ENCODE assay signal across 26 mouse cellular contexts in the genomic region with DNA sequence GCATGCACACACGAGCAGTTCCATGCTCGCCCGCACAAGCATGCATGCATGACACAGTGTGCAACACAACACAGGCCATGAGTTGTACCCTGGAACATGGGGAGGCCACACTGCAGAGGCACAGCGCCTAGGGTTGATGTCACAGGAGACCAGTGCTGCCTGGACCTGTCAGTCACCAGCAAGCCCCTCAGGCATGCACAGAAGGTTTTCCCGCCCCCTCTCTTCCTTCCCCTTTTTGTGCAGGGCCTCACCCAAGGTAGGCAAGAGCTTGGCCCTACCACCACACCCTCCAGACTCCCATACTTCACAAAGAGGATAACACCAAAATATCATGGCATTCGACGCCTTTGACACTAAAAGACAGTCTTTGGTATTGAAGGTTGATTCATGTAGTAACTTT. TPM values are rescaled to one million over a fixed set of nuclear protein-coding genes. Genes with fewer than 3 reads are reported as not detected.
A peak's percentile ranks its signal among the peaks of the same experiment; 100 is the strongest.
DNase-seq lines count a peak whose midpoint lies in the region; ATAC-seq lines count a peak whose summit lies in the region.
"Had no signal": no experiment of that assay in that cellular context is flagged by ENCODE, and none has a peak within 500 bp of the region (broad histone marks: within the 10 kb centered on the region; RNA-seq: fewer than 3 reads in every experiment).

No protein-coding gene starts in this region.

- no peaks in the 10 kb centered on the region for H3K36me3 ChIP-seq in kidney, embryonic 15.5 days
- H3K36me3 ChIP-seq in intestine, embryonic 16.5 days (ENCODE audit: control insufficient read depth, insufficient read depth, low read length) = no peaks in the 10 kb centered on the region
- H3K36me3 ChIP-seq: embryonic facial prominence, embryonic 12.5 days; embryonic facial prominence, embryonic 15.5 days; heart, embryonic 10.5 days; heart, embryonic 13.5 days; hindbrain, embryonic 13.5 days had no signal

- peak; percentile 76 for ATAC-seq in common myeloid progenitor, adult 5-6 weeks (replicated peaks; ENCODE audit: low read depth, poor library complexity, severe bottlenecking)
- ATAC-seq in megakaryocyte, adult 5-6 weeks (ENCODE audit: poor library complexity, severe bottlenecking) = peak; percentile 60
- ATAC-seq in monocyte, adult 5-6 weeks (replicated peaks; ENCODE audit: insufficient number of reproducible peaks, low FRiP score, low TSS enrichment, poor library complexity, severe bottlenecking) = peak; percentile 44
- ATAC-seq in kidney, embryonic 15.5 days (replicated peaks; ENCODE audit: low FRiP score) = no peak
- no peak for ATAC-seq in intestine, embryonic 16.5 days
- ATAC-seq: activated CD4-positive, CD25-positive, alpha-beta regulatory T cell, adult 4 months; forebrain, embryonic 14.5 days; forebrain, postnatal 0 days; hindbrain, embryonic 16.5 days had no signal

- H3K9ac ChIP-seq in kidney, embryonic 15.5 days = no peak overlapping the region
- no peak overlapping the region for H3K9ac ChIP-seq in intestine, embryonic 16.5 days (ENCODE audit: low read depth, low read length)
- H3K9ac ChIP-seq: embryonic facial prominence, embryonic 12.5 days; embryonic facial prominence, embryonic 15.5 days; forebrain, postnatal 0 days; hindbrain, embryonic 13.5 days had no signal

- peaks cover 6% of the 10 kb centered on the region for H3K27me3 ChIP-seq in kidney, embryonic 15.5 days
- H3K27me3 ChIP-seq in intestine, embryonic 16.5 days (replicated peaks; ENCODE audit: control insufficient read depth, insufficient read depth, low read length) = no peaks in the 10 kb centered on the region
- H3K27me3 ChIP-seq: embryonic facial prominence, embryonic 12.5 days; embryonic facial prominence, embryonic 15.5 days; heart, embryonic 13.5 days; hindbrain, embryonic 13.5 days had no signal

- DNase-seq in cerebellum, adult 9-11 months = peak; percentile 34
- DNase-seq in cerebellum, postnatal 25 days = no peak
- no peak for DNase-seq in gastrocnemius, postnatal 4 days (ENCODE audit: low spot score in 2 of 2)
- DNase-seq: adrenal gland, postnatal 10 days; adrenal gland, postnatal 36 days; cerebellum, adult 18-20 months; cerebellum, postnatal 10 days; forebrain, postnatal 0 days; gastrocnemius, adult 2 months; gastrocnemius, postnatal 14 days; heart, adult 2 months; heart, postnatal 14 days; heart, postnatal 4 days had no signal

- no peak overlapping the region for H3K4me2 ChIP-seq in kidney, embryonic 15.5 days
- no peak overlapping the region for H3K4me2 ChIP-seq in intestine, embryonic 16.5 days (ENCODE audit: low read depth, low read length)
- H3K4me2 ChIP-seq: embryonic facial prominence, embryonic 12.5 days; embryonic facial prominence, embryonic 15.5 days; heart, embryonic 13.5 days; hindbrain, embryonic 13.5 days had no signal

- no peaks in the 10 kb centered on the region for H3K4me1 ChIP-seq in kidney, embryonic 15.5 days
- no peaks in the 10 kb centered on the region for H3K4me1 ChIP-seq in intestine, embryonic 16.5 days (ENCODE audit: control insufficient read depth, insufficient read depth, low read length)

- 83% methylated on average over 7 of the region's 7 CpGs for WGBS in kidney, embryonic 15.5 days
- 89% methylated on average over 7 of the region's 7 CpGs for WGBS in intestine, embryonic 16.5 days

- H3K4me3 ChIP-seq in kidney, embryonic 15.5 days (replicated peaks) = no peak overlapping the region
- no peak overlapping the region for H3K4me3 ChIP-seq in intestine, embryonic 16.5 days (ENCODE audit: low read length)
- H3K4me3 ChIP-seq: embryonic facial prominence, embryonic 12.5 days; embryonic facial prominence, embryonic 15.5 days; gastrocnemius, adult 2 months; heart, adult 2 months; heart, embryonic 10.5 days; heart, embryonic 13.5 days; hindbrain, embryonic 13.5 days had no signal

- H3K27ac ChIP-seq in kidney, embryonic 15.5 days = no peak overlapping the region
- no peak overlapping the region for H3K27ac ChIP-seq in intestine, embryonic 16.5 days (ENCODE audit: low read length)
- H3K27ac ChIP-seq: embryonic facial prominence, embryonic 12.5 days; embryonic facial prominence, embryonic 15.5 days; gastrocnemius, adult 2 months; heart, adult 2 months; heart, embryonic 10.5 days; heart, embryonic 13.5 days; hindbrain, embryonic 13.5 days had no signal

- no peaks in the 10 kb centered on the region for H3K9me3 ChIP-seq in kidney, embryonic 15.5 days (replicated peaks)
- no peaks in the 10 kb centered on the region for H3K9me3 ChIP-seq in intestine, embryonic 16.5 days (ENCODE audit: control insufficient read depth, low read length)
- H3K9me3 ChIP-seq: embryonic facial prominence, embryonic 12.5 days; embryonic facial prominence, embryonic 15.5 days; heart, embryonic 10.5 days; heart, embryonic 13.5 days; hindbrain, embryonic 13.5 days had no signal

RNA-seq across cellular contexts. Expression of gene Grk3, which starts 8.6 kb away (rescaled TPM):
- total RNA-seq in common myeloid progenitor, adult 5-6 weeks (2017) = 26.0 and 27.2 TPM in 2 replicates
- 22.4 and 23.3 TPM in 2 replicates for total RNA-seq in megakaryocyte, adult 5-6 weeks (2015)
- total RNA-seq in megakaryocyte, adult 5-6 weeks (2017) = 29.3 and 38.7 TPM in 2 replicates
- 295 to 342 TPM (median 339 TPM) in 3 replicates for total RNA-seq in monocyte, adult 5-6 weeks (2017)
- 1 to 10 TPM; 7.4 to 8.4 TPM for total RNA-seq in gastrocnemius, postnatal 4 days (2021)
- 10.1 and 11.9 TPM in 2 replicates for polyA plus RNA-seq in kidney, embryonic 15.5 days (2015; fragmentation: Nextera tagmentation; extraction: Ambion mirVana)
- polyA plus RNA-seq in intestine, embryonic 16.5 days (2015; fragmentation: Nextera tagmentation; extraction: Ambion mirVana) = 10.6 and 11.9 TPM in 2 replicates
- polyA plus RNA-seq: activated CD4-positive, CD25-positive, alpha-beta regulatory T cell, adult 4 months had no signal

Comparison
In these comparisons a context has a peak if more than half of its experiments do, and no peak if none do; other contexts are left out.
1. ATAC-seq: peak in common myeloid progenitor, adult 5-6 weeks (single experiment), megakaryocyte, adult 5-6 weeks (single experiment) and monocyte, adult 5-6 weeks (single experiment); none in kidney, embryonic 15.5 days (single experiment) and intestine, embryonic 16.5 days (single experiment).